Mouse (Mus musculus): ENCODE data around the gene Srp72. TPM values are rescaled to one million over a fixed set of nuclear protein-coding genes. Genes with fewer than 3 reads are reported as not detected.

The Srp72 gene
- polyA plus RNA-seq (2015; fragmentation: Illumina TruSeq; extraction: RNeasy Lipid Tissue Mini Kit (QIAGEN cat#74804); ENCODE audit: low read depth, low replicate concordance) = 73.9 TPM

DNA sequence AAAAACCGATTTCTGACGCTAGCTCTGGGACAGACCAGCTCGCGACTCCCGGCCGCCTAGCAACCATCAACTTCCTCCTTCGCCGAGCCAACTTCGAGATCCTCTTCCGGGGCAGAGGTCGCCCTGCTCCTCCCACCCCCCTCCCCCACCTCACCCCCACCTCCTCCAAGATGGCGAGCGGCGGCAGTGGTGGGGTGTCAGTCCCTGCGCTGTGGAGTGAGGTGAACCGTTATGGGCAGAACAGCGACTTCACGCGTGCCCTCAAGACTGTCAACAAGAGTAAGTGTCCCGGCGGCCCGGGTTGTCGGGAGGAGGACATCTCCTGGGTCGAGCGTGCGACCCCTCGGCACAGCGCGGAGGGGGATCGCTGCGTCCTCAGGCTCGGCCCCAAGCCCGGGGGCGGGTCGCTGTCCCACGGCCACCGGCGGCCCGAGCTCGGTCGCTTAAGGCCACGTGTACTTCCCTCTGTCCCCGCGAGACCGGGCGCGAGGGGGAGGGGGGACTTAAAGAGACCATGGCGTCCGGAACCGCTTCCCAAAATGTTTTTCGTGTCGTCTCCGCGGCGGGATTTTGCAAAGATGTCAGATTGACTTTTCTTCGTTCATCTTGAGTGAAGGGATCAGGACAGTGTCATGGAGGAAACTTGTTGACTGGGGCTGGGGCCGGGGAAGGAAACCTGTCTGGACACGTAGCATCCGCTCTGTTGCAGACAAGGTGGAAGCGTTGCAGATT, at the start of gene Srp72:
Gene Srp72, plus strand, starts transcription at position 130 of the 732 bp plus-strand sequence.

GRCm38 (mm10) chr5:76951106-76952027, 23.1 kb upstream of the Srp72 start, which contains the start of the genes Paics and Ppat:
Paics (plus strand) TSS chr5:76951307.
Ppat (minus strand) TSS chr5:76951578.

DNA sequence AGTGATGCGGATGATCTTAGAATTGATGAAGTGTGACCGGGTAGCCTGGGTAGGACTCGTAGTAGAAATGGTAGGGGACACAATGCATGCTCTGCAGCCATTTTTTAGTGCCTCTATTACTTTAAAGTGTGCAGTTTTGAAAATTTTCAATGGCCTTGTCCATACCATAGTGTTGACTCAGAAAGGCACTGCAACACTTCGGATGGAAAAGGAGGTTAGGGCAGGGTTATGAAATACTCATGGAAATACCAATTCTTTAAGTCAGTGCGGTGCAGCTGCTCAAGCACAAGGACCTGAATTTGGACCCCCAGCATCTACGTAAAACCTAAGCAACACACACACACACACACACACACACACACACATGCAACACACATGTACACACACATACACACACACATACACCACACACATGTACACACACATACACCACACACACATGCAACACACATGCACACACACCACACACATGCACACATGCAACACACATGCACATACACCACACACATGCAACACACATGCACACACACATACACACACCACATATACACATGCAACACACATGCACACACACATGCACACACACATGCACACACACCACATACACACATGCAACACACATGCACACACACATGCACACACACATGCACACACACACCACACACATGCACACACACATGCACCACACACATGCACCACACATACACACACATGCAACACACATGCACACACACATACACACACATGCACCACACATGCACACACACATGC, 29.8 kb downstream of the Srp72 start, which contains the start of gene Arl9:
Gene Arl9, plus strand, starts transcription at position 5 of the 771 bp plus-strand sequence.

GRCm38 (mm10) chr5:77015544-77016482, 41.3 kb downstream of the Srp72 start, which contains the start of gene Thegl:
Thegl (plus strand) TSS chr5:77016023.

Other genes with a start within 250 kb of the Srp72 start
- 16.8 TPM for gene Aasdh, start 69.2 kb upstream of the Srp72 start, polyA plus RNA-seq (2015; fragmentation: Illumina TruSeq; extraction: RNeasy Lipid Tissue Mini Kit (QIAGEN cat#74804); ENCODE audit: low read depth, low replicate concordance)
- 124 TPM for gene Paics, start 23.4 kb upstream of the Srp72 start, polyA plus RNA-seq (2015; fragmentation: Illumina TruSeq; extraction: RNeasy Lipid Tissue Mini Kit (QIAGEN cat#74804); ENCODE audit: low read depth, low replicate concordance)
- gene Ppat, start 23.1 kb upstream of the Srp72 start, polyA plus RNA-seq (2015; fragmentation: Illumina TruSeq; extraction: RNeasy Lipid Tissue Mini Kit (QIAGEN cat#74804); ENCODE audit: low read depth, low replicate concordance) = 8.1 TPM
- not detected for gene Arl9, start 29.4 kb downstream of the Srp72 start, polyA plus RNA-seq (2015; fragmentation: Illumina TruSeq; extraction: RNeasy Lipid Tissue Mini Kit (QIAGEN cat#74804); ENCODE audit: low read depth, low replicate concordance)
- gene Thegl, start 41.3 kb downstream of the Srp72 start, polyA plus RNA-seq (2015; fragmentation: Illumina TruSeq; extraction: RNeasy Lipid Tissue Mini Kit (QIAGEN cat#74804); ENCODE audit: low read depth, low replicate concordance) = 1.4 TPM
- gene Hopx, start 140.4 kb downstream of the Srp72 start, polyA plus RNA-seq (2015; fragmentation: Illumina TruSeq; extraction: RNeasy Lipid Tissue Mini Kit (QIAGEN cat#74804); ENCODE audit: low read depth, low replicate concordance) = 78.8 TPM
- 0.91 TPM for gene Spink2, start 236.8 kb downstream of the Srp72 start, polyA plus RNA-seq (2015; fragmentation: Illumina TruSeq; extraction: RNeasy Lipid Tissue Mini Kit (QIAGEN cat#74804); ENCODE audit: low read depth, low replicate concordance)

Measured in brain, adult 10 weeks (tissue).